Mouse (Mus musculus): Measurements from ENCODE around the gene Wdhd1.

Gene Wdhd1

GRCm38 (mm10) chr14:47276637-47277393 is at the start of gene Wdhd1, which contains the start of gene Socs4:
Wdhd1 (minus strand) TSS chr14:47276857.
Socs4 (plus strand) TSS chr14:47276931.
- under 1% methylated on average over 76 of the region's 77 CpGs for WGBS

- 57% methylated on average over 9 of the region's 9 CpGs for WGBS
Observed at GRCm38 (mm10) chr14:47325965-47326761, 49.5 kb upstream of the Wdhd1 start.

GRCm38 (mm10) chr14:47321581-47321980 is 44.9 kb upstream of the Wdhd1 start:
- 90% methylated on average over 7 of the region's 8 CpGs for WGBS

GRCm38 (mm10) chr14:47319362-47319761 is 42.7 kb upstream of the Wdhd1 start:
- WGBS: 91% methylated on average over 5 of the region's 5 CpGs

GRCm38 (mm10) chr14:47310342-47311181 is 33.9 kb upstream of the Wdhd1 start:
- 83% methylated on average over 18 of the region's 18 CpGs for WGBS

- WGBS: 93% methylated on average over 1 of the region's 1 CpGs
Observed at GRCm38 (mm10) chr14:47309061-47309460, 32.4 kb upstream of the Wdhd1 start.

GRCm38 (mm10) chr14:47307669-47308068 is 31.0 kb upstream of the Wdhd1 start:
- WGBS: 81% methylated on average over 3 of the region's 3 CpGs

- WGBS: 77% methylated on average over 4 of the region's 4 CpGs
Observed at GRCm38 (mm10) chr14:47305933-47306332, 29.3 kb upstream of the Wdhd1 start.

- WGBS: 77% methylated on average over 6 of the region's 6 CpGs
Observed at GRCm38 (mm10) chr14:47304814-47305405, 28.3 kb upstream of the Wdhd1 start.

- 73% methylated on average over 14 of the region's 14 CpGs for whole genome bisulfite sequencing
Observed at GRCm38 (mm10) chr14:47302885-47303680, 26.4 kb upstream of the Wdhd1 start.

- WGBS: under 1% methylated on average over 15 of the region's 15 CpGs
Observed at GRCm38 (mm10) chr14:47298819-47299261, 22.2 kb upstream of the Wdhd1 start.

GRCm38 (mm10) chr14:47298408-47298792 is 21.7 kb upstream of the Wdhd1 start:
- WGBS: under 1% methylated on average over 38 of the region's 38 CpGs

- WGBS: 0% methylated on average over 34 of the region's 34 CpGs
Observed at GRCm38 (mm10) chr14:47297785-47298407, 21.2 kb upstream of the Wdhd1 start, which contains the start of gene Mapk1ip1l. Mapk1ip1l (plus strand) TSS chr14:47298266.

- 78% methylated on average over 2 of the region's 2 CpGs for WGBS
Observed at GRCm38 (mm10) chr14:47296232-47296631, 19.6 kb upstream of the Wdhd1 start.

- 51% methylated on average over 4 of the region's 4 CpGs for WGBS
Observed at GRCm38 (mm10) chr14:47294136-47294535, 17.5 kb upstream of the Wdhd1 start.

GRCm38 (mm10) chr14:47291772-47292171 is 15.1 kb upstream of the Wdhd1 start:
- 70% methylated on average over 1 of the region's 1 CpGs for WGBS

GRCm38 (mm10) chr14:47287021-47287420 is 10.4 kb upstream of the Wdhd1 start:
- WGBS: 94% methylated on average over 5 of the region's 5 CpGs

GRCm38 (mm10) chr14:47286215-47286614 is 9.6 kb upstream of the Wdhd1 start:
- 83% methylated on average over 1 of the region's 1 CpGs for WGBS

GRCm38 (mm10) chr14:47285271-47285670 is 8.6 kb upstream of the Wdhd1 start:
- WGBS: 97% methylated on average over 2 of the region's 2 CpGs

- WGBS: 44% methylated on average over 7 of the region's 7 CpGs
Observed at GRCm38 (mm10) chr14:47283568-47283967, 6.9 kb upstream of the Wdhd1 start.
